9 mouse cellular contexts compared by ENCODE assay signal in the genomic region with DNA sequence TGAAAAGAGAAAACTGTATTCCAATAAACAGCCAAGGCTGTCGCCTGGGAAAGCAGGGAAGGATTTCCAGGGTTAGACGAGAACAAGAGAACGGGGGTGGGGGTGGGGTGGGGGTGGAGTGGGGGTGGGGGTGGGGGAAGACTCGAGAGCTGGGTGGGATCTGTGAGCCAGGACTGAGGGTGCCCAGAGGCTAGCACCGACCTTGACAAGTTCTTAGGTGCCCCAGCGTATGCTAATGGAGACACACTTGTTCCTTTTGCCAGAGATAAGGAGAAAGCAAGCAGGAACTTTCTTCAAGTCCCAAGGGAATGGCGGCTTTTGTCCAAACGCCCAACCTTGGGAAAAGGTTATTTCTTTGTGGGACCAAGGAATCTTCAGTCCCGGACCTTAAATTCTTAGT. TPM values are rescaled to one million over a fixed set of nuclear protein-coding genes. Genes with fewer than 3 reads are reported as not detected.
DNase-seq lines count a peak whose midpoint lies in the region; ATAC-seq and TF ChIP-seq lines count a peak whose summit lies in the region.
"Had no signal": no experiment of that assay in that cellular context is flagged by ENCODE, and none has a peak within 500 bp of the region (broad histone marks: within the 10 kb centered on the region; RNA-seq: fewer than 3 reads in every experiment).

No protein-coding gene starts in this region.

- ATAC-seq in heart, embryonic 13.5 days (ENCODE audit: extremely low read depth, insufficient number of reproducible peaks, low FRiP score, low TSS enrichment): no peak
- no peak for ATAC-seq in lung, postnatal 0 days
- no peak for ATAC-seq in hindbrain, postnatal 0 days
- peak; percentile 14; the same call in 1 of the 2 replicates for ATAC-seq in neural tube, embryonic 14.5 days (ENCODE audit: low read depth)

- DNase-seq in heart, adult 2 months: no peak
- DNase-seq in lung, postnatal 0 days (ENCODE audit: low spot score): no peak
- no peak for DNase-seq in lung, postnatal 10 days
- DNase-seq in hindbrain, postnatal 0 days (ENCODE audit: low spot score): no peak
- no peak for DNase-seq in thymus, postnatal 25 days
- no peak for DNase-seq in adrenal gland, postnatal 4 days (ENCODE audit: low spot score in 2 of 2)

- H3K4me2 ChIP-seq in heart, embryonic 13.5 days: peak overlapping the region; percentile 95
- 0 out of 2 replicates have a peak overlapping the region, but pooled peaks have one; percentile 22 for H3K4me2 ChIP-seq in lung, postnatal 0 days (replicated peaks; ENCODE audit: low read depth, low read length)
- 0 out of 2 replicates have a peak overlapping the region, but pooled peaks have one; percentile 23 for H3K4me2 ChIP-seq in hindbrain, postnatal 0 days (ENCODE audit: low read depth, low read length)
- no peak overlapping the region; the same call in 1 of the 2 replicates for H3K4me2 ChIP-seq in neural tube, embryonic 14.5 days (ENCODE audit: low read depth, low read length)

- intact Hi-C loops in heart, adult 2 months (cut with DNase I): loop anchor here (2.0 kb wide), 1 partner anchor 231 kb away; a partner anchor contains a TSS

- WGBS in heart, embryonic 13.5 days: 39% methylated on average over 9 of the region's 9 CpGs
- 48% methylated on average over 9 of the region's 9 CpGs for WGBS in heart, adult 2 months
- 52% methylated on average over 9 of the region's 9 CpGs for WGBS in lung, postnatal 0 days
- WGBS in hindbrain, postnatal 0 days: 60% methylated on average over 9 of the region's 9 CpGs
- WGBS in neural tube, embryonic 14.5 days: 47% methylated on average over 9 of the region's 9 CpGs

- no peak for TF ChIP-seq EP300 in heart, adult 2 months (IDR thresholded peaks at IDR 0.05; ENCODE audit: insufficient read depth, low read depth, low read length)
- TF ChIP-seq EP300 in lung, postnatal 0 days (IDR thresholded peaks at IDR 0.05): no peak

- no peaks in the 10 kb centered on the region for H3K79me2 ChIP-seq in heart, adult 2 months (replicated peaks; ENCODE audit: control insufficient read depth, insufficient read depth, low read length)

- peaks cover 33% of the 10 kb centered on the region for H3K36me3 ChIP-seq in heart, embryonic 13.5 days
- peaks cover 12% of the 10 kb centered on the region for H3K36me3 ChIP-seq in heart, adult 2 months (ENCODE audit: control insufficient read depth, insufficient read depth, low read length)
- no peaks in the 10 kb centered on the region for H3K36me3 ChIP-seq in lung, postnatal 0 days (ENCODE audit: insufficient read depth, low read length)
- H3K36me3 ChIP-seq in hindbrain, postnatal 0 days (ENCODE audit: insufficient read depth, low read length): no peaks in the 10 kb centered on the region
- H3K36me3 ChIP-seq in neural tube, embryonic 14.5 days (ENCODE audit: control insufficient read depth, insufficient read depth, low read length): no peaks in the 10 kb centered on the region

- H3K9ac ChIP-seq in heart, embryonic 13.5 days: peak overlapping the region; percentile 47; the same call in 1 of the 2 replicates
- no peak overlapping the region for H3K9ac ChIP-seq in heart, adult 2 months (ENCODE audit: low read depth, low read length)
- H3K9ac ChIP-seq in lung, postnatal 0 days (replicated peaks; ENCODE audit: low read depth): no peak overlapping the region
- H3K9ac ChIP-seq in hindbrain, postnatal 0 days (replicated peaks; ENCODE audit: low read length): no peak overlapping the region
- H3K9ac ChIP-seq in neural tube, embryonic 14.5 days (replicated peaks; ENCODE audit: low read depth, low read length): no peak overlapping the region

- no peak for TF ChIP-seq CTCF in heart, adult 2 months (IDR thresholded peaks at IDR 0.05)
- no peak for TF ChIP-seq CTCF in lung, postnatal 0 days (IDR thresholded peaks at IDR 0.05)
- no peak for TF ChIP-seq CTCF in hindbrain, postnatal 0 days (IDR thresholded peaks at IDR 0.05; ENCODE audit: low read depth)

- TF ChIP-seq POLR2A in heart, adult 2 months (IDR thresholded peaks at IDR 0.05; ENCODE audit: insufficient read depth, low read depth, low read length): no peak

- peak overlapping the region; percentile 32 for H3K4me3 ChIP-seq in heart, embryonic 13.5 days
- H3K4me3 ChIP-seq in heart, adult 2 months: no peak overlapping the region
- no peak overlapping the region for H3K4me3 ChIP-seq in lung, postnatal 0 days (ENCODE audit: low read depth, low read length)
- no peak overlapping the region for H3K4me3 ChIP-seq in hindbrain, postnatal 0 days (ENCODE audit: low read length)
- H3K4me3 ChIP-seq in neural tube, embryonic 14.5 days (ENCODE audit: low read depth, low read length): no peak overlapping the region

- H3K27me3 ChIP-seq in heart, embryonic 13.5 days (replicated peaks): peaks cover 5% of the 10 kb centered on the region; the same call in 1 of the 2 replicates
- H3K27me3 ChIP-seq in heart, adult 2 months (ENCODE audit: control insufficient read depth, insufficient read depth, low read length): no peaks in the 10 kb centered on the region
- no peaks in the 10 kb centered on the region for H3K27me3 ChIP-seq in lung, postnatal 0 days (replicated peaks; ENCODE audit: insufficient read depth, low read length)
- H3K27me3 ChIP-seq in hindbrain, postnatal 0 days (ENCODE audit: insufficient read depth, low read length): no peaks in the 10 kb centered on the region
- no peaks in the 10 kb centered on the region; the same call in 1 of the 2 replicates for H3K27me3 ChIP-seq in neural tube, embryonic 14.5 days (ENCODE audit: control insufficient read depth, insufficient read depth, low read length)

- no peaks in the 10 kb centered on the region for H3K9me3 ChIP-seq in heart, embryonic 13.5 days
- H3K9me3 ChIP-seq in lung, postnatal 0 days (ENCODE audit: low read length): no peaks in the 10 kb centered on the region
- H3K9me3 ChIP-seq in hindbrain, postnatal 0 days (ENCODE audit: low read length): no peaks in the 10 kb centered on the region
- no peaks in the 10 kb centered on the region for H3K9me3 ChIP-seq in neural tube, embryonic 14.5 days (ENCODE audit: control insufficient read depth, low read length)

- no peak overlapping the region for H3K27ac ChIP-seq in heart, embryonic 13.5 days (replicated peaks)
- H3K27ac ChIP-seq in heart, adult 2 months: no peak overlapping the region
- H3K27ac ChIP-seq in lung, postnatal 0 days (ENCODE audit: low read length): no peak overlapping the region
- H3K27ac ChIP-seq in hindbrain, postnatal 0 days: no peak overlapping the region
- no peak overlapping the region for H3K27ac ChIP-seq in neural tube, embryonic 14.5 days (ENCODE audit: low read depth, low read length)

- peaks cover 25% of the 10 kb centered on the region for H3K4me1 ChIP-seq in heart, embryonic 13.5 days
- peaks cover 3% of the 10 kb centered on the region for H3K4me1 ChIP-seq in heart, adult 2 months (ENCODE audit: control insufficient read depth, insufficient read depth, low read length)
- H3K4me1 ChIP-seq in lung, postnatal 0 days (ENCODE audit: insufficient read depth, low read depth, low read length): no peaks in the 10 kb centered on the region
- no peaks in the 10 kb centered on the region for H3K4me1 ChIP-seq in hindbrain, postnatal 0 days (ENCODE audit: insufficient read depth, low read length)
- peaks cover 3% of the 10 kb centered on the region; the same call in 1 of the 2 replicates for H3K4me1 ChIP-seq in neural tube, embryonic 14.5 days (ENCODE audit: control insufficient read depth, insufficient read depth, low read length)

RNA-seq across cellular contexts. Expression of a gene that starts 8.5 kb away (rescaled TPM):
- polyA plus RNA-seq in heart, embryonic 13.5 days (2015; fragmentation: Nextera tagmentation; extraction: Ambion mirVana): 105 and 110 TPM in 2 replicates
- total RNA-seq in heart, adult 2 months (2021): 10 to 100 TPM; 85.7 to 93.3 TPM
- polyA plus RNA-seq in heart, adult 2 months (2012; rRNA removed): 77.2 and 121 TPM in 2 replicates
- polyA plus RNA-seq in lung, postnatal 0 days (2015; fragmentation: Nextera tagmentation; extraction: Ambion mirVana): 123 and 148 TPM in 2 replicates
- total RNA-seq in hindbrain, postnatal 0 days (2014; rRNA removed): 25.3 and 27.5 TPM in 2 replicates
- 48.0 and 48.8 TPM in 2 replicates for polyA plus RNA-seq in hindbrain, postnatal 0 days (2015; fragmentation: Nextera tagmentation; extraction: Ambion mirVana)
- 39.7 and 43.0 TPM in 2 replicates for polyA plus RNA-seq in neural tube, embryonic 14.5 days (2014; fragmentation: Nextera tagmentation; extraction: Ambion mirVana)
- 10 to 100 TPM; 43.2 to 44.4 TPM for total RNA-seq in adrenal gland, postnatal 4 days (2021)

RNA-seq across cellular contexts. Expression of a gene that starts 16.5 kb away (rescaled TPM):
- polyA plus RNA-seq in heart, embryonic 13.5 days (2015; fragmentation: Nextera tagmentation; extraction: Ambion mirVana): 0.42 and 0.55 TPM in 2 replicates
- under 1 TPM; 0.52 to 0.76 TPM for total RNA-seq in heart, adult 2 months (2021)
- 2.4 and 3.0 TPM in 2 replicates for polyA plus RNA-seq in heart, adult 2 months (2012; rRNA removed)
- polyA plus RNA-seq in lung, postnatal 0 days (2015; fragmentation: Nextera tagmentation; extraction: Ambion mirVana): 1.3 and 1.5 TPM in 2 replicates
- total RNA-seq in hindbrain, postnatal 0 days (2014; rRNA removed): not detected in 2 replicates
- 0.39 and 0.55 TPM in 2 replicates for polyA plus RNA-seq in hindbrain, postnatal 0 days (2015; fragmentation: Nextera tagmentation; extraction: Ambion mirVana)
- 0.99 and 1.1 TPM in 2 replicates for polyA plus RNA-seq in neural tube, embryonic 14.5 days (2014; fragmentation: Nextera tagmentation; extraction: Ambion mirVana)
- under 1 TPM; 0.45 to 0.48 TPM for total RNA-seq in adrenal gland, postnatal 4 days (2021)
- total RNA-seq: left cerebral cortex, postnatal 10 days had no signal
